Comparison of ENCODE assay signal across 10 mouse cellular contexts in the genomic region with DNA sequence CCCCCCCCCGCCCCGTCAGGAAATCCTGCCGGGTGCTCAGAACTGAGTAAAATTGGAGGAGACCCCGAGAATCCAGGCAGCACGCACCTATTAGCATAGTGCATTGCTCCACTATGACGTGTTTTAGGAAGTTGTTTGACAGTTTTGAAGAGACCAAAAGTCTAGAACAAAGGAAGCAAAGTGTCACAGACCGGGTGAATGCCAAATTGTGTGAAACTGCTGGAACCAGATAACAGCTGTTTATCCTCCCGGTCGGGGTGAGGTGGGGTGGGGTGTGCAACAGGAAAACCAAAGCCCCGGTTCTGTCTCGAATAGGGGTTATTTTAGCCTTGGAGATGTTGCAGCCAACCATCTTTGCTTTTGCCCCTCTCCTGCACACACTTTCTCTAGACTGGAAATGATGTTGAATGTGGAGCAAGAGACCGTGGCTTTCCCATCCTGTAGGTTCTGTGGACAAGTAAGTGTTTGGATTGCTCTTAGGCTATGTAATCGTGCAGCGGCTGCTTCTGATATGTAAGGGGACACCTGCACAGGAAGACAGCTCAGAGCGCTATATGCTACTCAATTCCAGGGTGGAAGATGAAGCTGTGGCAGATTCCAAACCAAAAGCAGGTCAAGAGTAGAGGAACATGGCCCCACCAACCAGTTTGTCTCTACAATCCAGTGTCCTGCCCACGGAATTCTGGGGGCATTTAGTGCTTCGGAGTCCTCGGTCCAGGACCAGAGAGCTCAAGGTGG. TPM values are rescaled to one million over a fixed set of nuclear protein-coding genes. Genes with fewer than 3 reads are reported as not detected.
DNase-seq lines count a peak whose midpoint lies in the region; ATAC-seq and TF ChIP-seq lines count a peak whose summit lies in the region.
"Had no signal": no experiment of that assay in that cellular context is flagged by ENCODE, and none has a peak within 500 bp of the region (broad histone marks: within the 10 kb centered on the region; RNA-seq: fewer than 3 reads in every experiment).

No protein-coding gene starts in this region.

- peaks cover 75% of the 10 kb centered on the region for H3K27me3 ChIP-seq in liver, embryonic 11.5 days (replicated peaks; ENCODE audit: control insufficient read depth, insufficient read depth, low read length)
- H3K27me3 ChIP-seq in forebrain, embryonic 12.5 days, result peaks cover 72% of the 10 kb centered on the region
- H3K27me3 ChIP-seq in kidney, adult 2 months (replicated peaks; ENCODE audit: control insufficient read depth, insufficient read depth, low read length), result peaks cover 1% of the 10 kb centered on the region; the same call in 1 of the 2 replicates
- peaks cover 62% of the 10 kb centered on the region for H3K27me3 ChIP-seq in midbrain, embryonic 15.5 days (replicated peaks)

- no peak overlapping the region for H3K27ac ChIP-seq in liver, embryonic 11.5 days (ENCODE audit: low read depth, low read length)
- H3K27ac ChIP-seq in forebrain, embryonic 12.5 days, result no peak overlapping the region
- H3K27ac ChIP-seq in kidney, adult 2 months (ENCODE audit: insufficient read depth, low read depth, low read length), result peak overlapping the region; percentile 0; the same call in 1 of the 2 replicates
- no peak overlapping the region for H3K27ac ChIP-seq in midbrain, embryonic 15.5 days
- H3K27ac ChIP-seq: embryonic facial prominence, embryonic 15.5 days; limb, embryonic 15.5 days had no signal

- peak overlapping the region; percentile 38 for H3K4me2 ChIP-seq in liver, embryonic 11.5 days
- H3K4me2 ChIP-seq in forebrain, embryonic 12.5 days, result peak overlapping the region; percentile 69
- peak overlapping the region; percentile 83 for H3K4me2 ChIP-seq in midbrain, embryonic 15.5 days

- H3K9me3 ChIP-seq in liver, embryonic 11.5 days (ENCODE audit: control insufficient read depth, low read length), result no peaks in the 10 kb centered on the region
- no peaks in the 10 kb centered on the region for H3K9me3 ChIP-seq in forebrain, embryonic 12.5 days
- no peaks in the 10 kb centered on the region for H3K9me3 ChIP-seq in midbrain, embryonic 15.5 days
- H3K9me3 ChIP-seq: embryonic facial prominence, embryonic 15.5 days; limb, embryonic 15.5 days had no signal

- no peak for ATAC-seq in liver, embryonic 11.5 days (replicated peaks; ENCODE audit: low FRiP score)
- no peak for ATAC-seq in forebrain, embryonic 12.5 days (ENCODE audit: low FRiP score)
- ATAC-seq in midbrain, embryonic 15.5 days (replicated peaks), result no peak

- TF ChIP-seq CTCF in kidney, adult 2 months (conservative IDR thresholded peaks at IDR 0.05; ENCODE audit: insufficient read depth, insufficient read length, low read depth, low read length), result no peak

- H3K4me3 ChIP-seq in liver, embryonic 11.5 days (ENCODE audit: low read depth, low read length), result no peak overlapping the region
- H3K4me3 ChIP-seq in forebrain, embryonic 12.5 days (replicated peaks), result peak overlapping the region; percentile 43
- H3K4me3 ChIP-seq in kidney, adult 2 months (ENCODE audit: insufficient read depth, low read depth, low read length), result no peak overlapping the region
- H3K4me3 ChIP-seq in midbrain, embryonic 15.5 days, result no peak overlapping the region

- TF ChIP-seq POLR2A in kidney, adult 2 months (IDR thresholded peaks at IDR 0.05; ENCODE audit: low read depth, low read length), result no peak

- no peaks in the 10 kb centered on the region for H3K4me1 ChIP-seq in liver, embryonic 11.5 days (replicated peaks; ENCODE audit: control insufficient read depth, insufficient read depth, low read length)
- peaks cover 40% of the 10 kb centered on the region for H3K4me1 ChIP-seq in forebrain, embryonic 12.5 days
- H3K4me1 ChIP-seq in kidney, adult 2 months (ENCODE audit: control insufficient read depth, insufficient read depth, low read length), result peaks cover 5% of the 10 kb centered on the region; the same call in 1 of the 2 replicates
- H3K4me1 ChIP-seq in midbrain, embryonic 15.5 days, result peaks cover 33% of the 10 kb centered on the region

- no peak overlapping the region for H3K9ac ChIP-seq in liver, embryonic 11.5 days (ENCODE audit: low read depth, low read length)
- H3K9ac ChIP-seq in forebrain, embryonic 12.5 days, result no peak overlapping the region
- H3K9ac ChIP-seq in midbrain, embryonic 15.5 days, result no peak overlapping the region
- H3K9ac ChIP-seq: embryonic facial prominence, embryonic 15.5 days; limb, embryonic 15.5 days had no signal

- no peaks in the 10 kb centered on the region for H3K36me3 ChIP-seq in liver, embryonic 11.5 days (ENCODE audit: control insufficient read depth, insufficient read depth, low read length)
- H3K36me3 ChIP-seq in forebrain, embryonic 12.5 days (replicated peaks), result no peaks in the 10 kb centered on the region
- H3K36me3 ChIP-seq in kidney, adult 2 months (ENCODE audit: control insufficient read depth, insufficient read depth, low read length), result no peaks in the 10 kb centered on the region
- H3K36me3 ChIP-seq in midbrain, embryonic 15.5 days (replicated peaks), result no peaks in the 10 kb centered on the region
- H3K36me3 ChIP-seq: embryonic facial prominence, embryonic 15.5 days; limb, embryonic 15.5 days had no signal

- WGBS in liver, embryonic 11.5 days, result 2% methylated on average over 18 of the region's 18 CpGs
- 3% methylated on average over 18 of the region's 18 CpGs for WGBS in forebrain, embryonic 12.5 days
- 10% methylated on average over 18 of the region's 18 CpGs for WGBS in kidney, adult 2 months
- WGBS in midbrain, embryonic 15.5 days, result 3% methylated on average over 18 of the region's 18 CpGs

- DNase-seq in liver, embryonic 11.5 days (ENCODE audit: low spot score), result no peak
- DNase-seq in liver, result no peak
- DNase-seq in kidney, adult 2 months, result peak; percentile 78
- no peak for DNase-seq in spleen, postnatal 10 days (ENCODE audit: low spot score in 2 of 2)
- no peak for DNase-seq in layer of hippocampus, postnatal 10 days (ENCODE audit: low spot score in 2 of 2)
- no peak for DNase-seq in layer of hippocampus, adult 11-12 months (ENCODE audit: low spot score)

RNA-seq across cellular contexts. Expression of a gene that starts 0.9 kb away (rescaled TPM):
- 0.18 and 0.32 TPM in 2 replicates for polyA plus RNA-seq in liver, embryonic 11.5 days (2014; fragmentation: Nextera tagmentation; extraction: Ambion mirVana)
- polyA plus RNA-seq in forebrain, embryonic 12.5 days (2016; fragmentation: Nextera tagmentation; extraction: Ambion mirVana), result 22.7 and 24.1 TPM in 2 replicates
- 14.4 and 18.7 TPM in 2 replicates for polyA plus RNA-seq in kidney, adult 2 months (2012; rRNA removed)
- 4.8 and 10.0 TPM in 2 replicates for polyA plus RNA-seq in midbrain, embryonic 15.5 days (2015; fragmentation: Nextera tagmentation; extraction: Ambion mirVana)
- total RNA-seq in layer of hippocampus, postnatal 10 days (2021), result 10 to 100 TPM; 14.9 to 22.8 TPM

RNA-seq across cellular contexts. Expression of a gene that starts 32.3 kb away (rescaled TPM):
- polyA plus RNA-seq in liver, embryonic 11.5 days (2014; fragmentation: Nextera tagmentation; extraction: Ambion mirVana), result 7.6 and 8.5 TPM in 2 replicates
- polyA plus RNA-seq in forebrain, embryonic 12.5 days (2016; fragmentation: Nextera tagmentation; extraction: Ambion mirVana), result 4.8 and 5.4 TPM in 2 replicates
- 25.4 and 27.6 TPM in 2 replicates for polyA plus RNA-seq in kidney, adult 2 months (2012; rRNA removed)
- 5.2 and 6.2 TPM in 2 replicates for polyA plus RNA-seq in midbrain, embryonic 15.5 days (2015; fragmentation: Nextera tagmentation; extraction: Ambion mirVana)
- 1 to 10 TPM; 6.9 to 8.3 TPM for total RNA-seq in layer of hippocampus, postnatal 10 days (2021)

RNA-seq across cellular contexts. Expression of a gene that starts 55.1 kb away (rescaled TPM):
- 13.2 and 17.7 TPM in 2 replicates for polyA plus RNA-seq in liver, embryonic 11.5 days (2014; fragmentation: Nextera tagmentation; extraction: Ambion mirVana)
- polyA plus RNA-seq in forebrain, embryonic 12.5 days (2016; fragmentation: Nextera tagmentation; extraction: Ambion mirVana), result 46.9 and 47.3 TPM in 2 replicates
- polyA plus RNA-seq in kidney, adult 2 months (2012; rRNA removed), result 12.1 and 15.7 TPM in 2 replicates
- 31.9 and 33.8 TPM in 2 replicates for polyA plus RNA-seq in midbrain, embryonic 15.5 days (2015; fragmentation: Nextera tagmentation; extraction: Ambion mirVana)
- 10 to 100 TPM; 24.5 to 29.1 TPM for total RNA-seq in layer of hippocampus, postnatal 10 days (2021)
